Mouse (Mus musculus) kidney, adult 18-20 months (tissue): ENCODE data around the gene Lrrc55.

Experiments
- DNase-seq: peaks from one replicate; pipeline ENCODE4 v3.0.0; 2021

The Lrrc55 gene

DNA sequence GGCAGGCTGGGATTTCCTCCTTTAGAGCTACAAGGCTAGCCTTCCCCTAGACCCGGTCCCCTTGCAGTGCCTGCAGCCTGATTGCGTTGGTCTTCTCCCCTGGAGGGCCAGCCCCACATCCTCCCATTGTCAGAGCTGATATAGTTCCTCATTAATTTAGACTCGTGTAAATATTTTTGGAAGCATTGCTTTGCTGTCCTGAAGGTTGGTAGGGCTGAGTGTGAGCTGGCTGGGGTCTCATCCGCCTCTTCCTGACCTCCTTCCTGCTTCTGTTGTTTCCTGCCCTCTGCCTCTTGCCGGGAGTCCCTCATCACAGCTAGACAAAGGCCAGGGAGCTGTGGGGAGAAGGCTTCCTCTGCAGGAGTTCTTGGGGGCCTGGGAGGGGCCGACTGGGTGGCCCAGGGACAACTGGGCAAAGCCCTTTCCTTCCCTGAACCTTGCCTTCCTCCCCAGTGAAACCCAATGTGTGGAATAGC is 67.5 kb downstream of the Lrrc55 start:
- DNase-seq: no peak

DNA sequence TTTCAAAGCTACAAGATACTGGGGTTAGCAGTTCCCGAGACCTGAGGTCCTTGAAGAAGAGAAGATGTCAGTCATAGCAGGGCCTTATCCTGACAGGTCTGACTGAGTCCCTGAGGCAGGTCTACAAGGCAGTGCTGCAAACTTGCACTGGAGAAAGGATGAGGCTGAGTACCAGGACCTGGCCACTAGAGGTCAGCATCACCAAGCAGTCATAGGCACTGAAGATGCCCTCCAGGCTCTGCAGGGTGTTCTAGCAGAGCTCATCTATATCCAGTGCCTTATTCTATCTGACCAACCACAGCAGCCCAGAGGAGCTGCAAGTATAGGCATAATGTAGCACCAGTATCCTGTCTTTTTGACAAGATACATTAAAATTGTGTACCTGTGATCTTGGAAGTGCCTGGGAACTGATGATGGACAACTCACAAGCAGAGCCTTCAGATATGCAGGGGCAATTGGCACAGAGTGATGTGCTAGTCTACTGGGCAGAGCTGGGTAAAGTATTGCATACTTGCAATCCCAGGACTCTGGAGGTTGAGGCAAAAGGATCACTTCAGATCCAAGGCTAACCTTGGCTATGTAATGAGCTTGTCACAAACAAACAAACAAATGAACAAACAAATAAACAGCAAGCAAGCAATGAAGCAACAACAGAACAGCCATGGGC is 73.0 kb downstream of the Lrrc55 start:
- DNase-seq: peak; percentile 64

DNA sequence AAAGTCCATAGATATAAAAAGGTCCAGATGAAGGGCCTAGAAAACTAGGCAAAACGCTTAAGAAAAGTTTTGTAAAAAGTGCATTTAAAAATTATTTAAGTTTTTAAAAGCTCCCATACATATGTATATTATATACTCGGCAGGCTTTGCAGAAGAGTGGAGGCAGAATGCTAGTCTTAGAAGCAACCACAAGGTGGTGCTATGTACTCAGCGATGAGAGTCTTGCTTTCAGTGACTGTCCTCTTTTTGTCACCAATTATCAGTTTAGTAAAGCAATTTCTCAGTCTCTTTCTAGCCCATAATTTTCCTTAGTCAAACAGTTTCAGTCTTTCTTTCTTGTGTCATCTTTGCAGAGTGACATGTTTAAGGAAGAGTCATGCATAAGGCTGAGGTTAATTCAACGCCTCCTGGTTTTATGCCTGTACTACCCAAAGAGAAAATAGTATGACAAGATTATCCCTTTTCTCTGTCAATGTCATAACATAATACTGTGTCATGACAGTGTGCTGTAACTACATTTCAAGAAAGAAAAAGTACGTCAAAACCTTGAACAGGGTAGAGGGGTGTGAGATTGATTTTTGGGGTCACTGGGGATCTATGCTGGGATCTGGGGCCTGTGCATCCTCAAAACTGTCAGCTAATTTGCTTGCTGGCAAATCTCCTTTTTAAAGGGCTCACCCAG is 73.7 kb downstream of the Lrrc55 start:
- no peak for DNase-seq
